Mouse (Mus musculus) limb, embryonic 11.5 days (tissue): ENCODE measurements around the gene Gm12394. TPM values are rescaled to one million over a fixed set of nuclear protein-coding genes. Genes with fewer than 3 reads are reported as not detected.
"Not testable (repeated sequence)": the region's sequence is repeated elsewhere in the genome, so short reads cannot be mapped to it uniquely, and the experiment has no call there.

Experiments used
- ATAC-seq: fragments of 200-750 bp; cut with Nextera tagmentation; 2 replicates; pipeline ENCODE4 v1.8.0; 2017; ENCODE audit warnings: low read depth; ENCODE audit not compliant: insufficient number of reproducible peaks, low FRiP score, low TSS enrichment
- DNase-seq: peaks from one replicate; pipeline ENCODE4 v3.0.0-alpha.2; 2015; ENCODE audit warnings: low spot score
- H3K27ac ChIP-seq: fragments of 300-500 bp; sonication (generic); replicated peaks from 2 replicates; pipeline ENCODE4 v1.5.1; 2014; ENCODE audit warnings: low read depth, mild to moderate bottlenecking, low read length
- H3K27me3 ChIP-seq: fragments of 300-500 bp; sonication (generic); 2 replicates; pipeline ENCODE4 v1.6.1; 2014; ENCODE audit warnings: mild to moderate bottlenecking, low read length, mixed read lengths; ENCODE audit not compliant: control insufficient read depth, insufficient read depth
- H3K36me3 ChIP-seq: fragments of 300-500 bp; sonication (generic); 2 replicates; pipeline ENCODE4 v1.6.1; 2014; ENCODE audit warnings: mild to moderate bottlenecking, low read length, moderate library complexity, mixed read lengths; ENCODE audit not compliant: control insufficient read depth, insufficient read depth
- H3K4me1 ChIP-seq: fragments of 300-500 bp; sonication (generic); 2 replicates; pipeline ENCODE4 v1.6.1; 2014; ENCODE audit warnings: low read length, mixed read lengths; ENCODE audit not compliant: control insufficient read depth, insufficient read depth
- H3K4me2 ChIP-seq: fragments of 300-500 bp; sonication (generic); 2 replicates; pipeline ENCODE4 v1.6.1; 2014; ENCODE audit warnings: low read depth, mild to moderate bottlenecking, moderate library complexity; ENCODE audit not compliant: severe bottlenecking
- H3K4me3 ChIP-seq: fragments of 300-500 bp; sonication (generic); 2 replicates; pipeline ENCODE4 v1.5.1; 2014; ENCODE audit warnings: low read depth, low read length
- H3K9ac ChIP-seq: fragments of 300-500 bp; sonication (generic); 2 replicates; pipeline ENCODE4 v1.6.1; 2014; ENCODE audit warnings: mild to moderate bottlenecking, low read length
- H3K9me3 ChIP-seq: fragments of 300-500 bp; sonication (generic); 2 replicates; pipeline ENCODE4 v1.6.1; 2016; ENCODE audit warnings: low read length; ENCODE audit not compliant: control insufficient read depth
- WGBS: fragments of 180-500 bp; shearing (Covaris S2); extraction: QIAGEN DNeasy Blood & Tissue Kit; methylation state at CpG from one replicate; pipeline ENCODE4 v1.1.7; 2014; 5-methylcytosine and 5-hydroxymethylcytosine counted together
- polyA plus RNA-seq: library from polyadenylated mRNA; unstranded; fragments of >200 nt; fragmentation: Nextera tagmentation; extraction: Ambion mirVana; gene quantifications from 2 replicates; pipeline ENCODE4 v1.2.1, GENCODE M21; 2014

Gene Gm12394
- polyA plus RNA-seq, 1 experiment from 2014 or later: not detected

DNA sequence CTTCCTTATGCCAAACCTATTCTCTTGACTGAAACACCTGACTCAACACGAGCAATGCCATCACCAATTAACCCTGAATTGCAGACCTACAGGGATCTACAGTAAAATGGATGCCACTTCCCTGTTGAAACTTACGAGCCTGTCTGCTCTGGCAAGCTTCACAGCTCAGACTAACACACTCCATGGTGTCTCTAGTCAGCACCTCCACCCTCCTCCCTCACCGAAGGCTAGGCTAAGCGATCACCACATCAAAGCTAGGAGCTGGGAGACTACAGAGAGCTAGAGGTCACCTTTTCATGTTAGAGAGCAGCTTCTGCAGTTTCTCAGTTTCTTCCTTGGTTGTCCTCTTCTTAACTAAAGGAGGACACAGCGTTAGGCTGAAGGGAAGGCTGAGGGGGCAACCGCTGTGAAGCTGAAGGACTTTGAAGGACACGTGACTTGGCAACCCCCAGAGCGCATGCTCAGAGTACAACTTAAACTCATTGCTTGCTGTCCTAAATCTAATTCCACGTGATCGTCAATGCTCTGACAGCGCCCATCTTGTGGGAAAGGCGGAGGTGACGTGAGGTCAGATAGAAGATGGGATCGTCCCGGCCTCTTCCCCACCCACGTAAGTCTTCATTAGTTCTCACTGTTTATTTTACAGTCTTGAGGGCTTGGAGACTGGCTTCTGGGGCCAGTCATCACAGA is 16.3 kb upstream of the Gm12394 start:
- WGBS: 66% methylated on average over 16 of the region's 16 CpGs
- Histone ChIP-seq H3K27me3 (no peaks in the 10 kb centered on the region), H3K4me1 (no peaks in the 10 kb centered on the region), H3K9ac (no peak overlapping the region), H3K36me3 (no peaks in the 10 kb centered on the region), H3K9me3 (no peaks in the 10 kb centered on the region), H3K27ac (no peak overlapping the region), H3K4me3 (no peak overlapping the region), H3K4me2 (no peak overlapping the region)
- DNase-seq: no peak
- ATAC-seq: no peak

DNA sequence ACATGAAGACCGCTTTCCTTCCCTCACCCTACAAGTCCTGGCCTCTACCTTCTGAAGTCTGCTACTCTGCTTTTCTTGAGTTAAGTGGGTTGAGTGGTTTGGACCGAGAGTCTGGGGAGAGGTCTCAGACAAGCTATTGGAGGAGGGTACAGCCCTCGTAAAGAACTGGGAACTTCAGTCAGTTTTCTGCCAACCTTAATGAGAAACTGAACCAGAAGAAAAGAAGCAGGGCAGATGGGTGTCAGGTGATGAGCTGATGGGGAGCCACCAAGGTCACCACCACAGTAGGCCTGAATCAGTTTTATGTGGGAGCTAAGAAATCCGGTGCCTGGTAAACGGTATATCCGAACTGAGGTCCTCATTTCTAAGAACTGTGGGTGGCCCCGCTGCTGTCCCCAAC is 15.6 kb upstream of the Gm12394 start:
- 92% methylated on average over 7 of the region's 7 CpGs for WGBS
- Histone ChIP-seq H3K9ac (no peak overlapping the region), H3K4me2 (no peak overlapping the region), H3K4me1 (no peaks in the 10 kb centered on the region), H3K27me3 (no peaks in the 10 kb centered on the region), H3K4me3 (no peak overlapping the region), H3K36me3 (no peaks in the 10 kb centered on the region), H3K27ac (no peak overlapping the region), H3K9me3 (no peaks in the 10 kb centered on the region)
- ATAC-seq (no peak), DNase-seq (no peak)

DNA sequence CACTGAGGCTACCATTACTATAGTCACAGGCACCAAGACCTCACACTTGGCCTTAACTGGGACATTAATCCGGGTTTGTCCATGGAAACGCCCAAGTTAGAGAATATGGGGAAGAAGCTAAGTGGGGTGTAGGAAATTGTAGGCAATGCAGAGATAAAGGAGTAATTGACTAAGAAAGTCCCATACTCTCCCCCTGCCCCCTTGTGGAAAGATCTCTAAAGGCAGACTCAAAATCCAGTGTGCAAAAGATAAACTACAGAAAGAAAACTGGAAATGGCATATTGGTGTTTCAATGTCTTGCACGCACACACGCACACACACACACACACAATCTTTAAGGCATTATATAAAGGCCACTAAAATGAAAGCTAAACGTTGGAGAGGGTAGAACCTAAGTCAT is 14.2 kb upstream of the Gm12394 start:
- Histone ChIP-seq H3K4me3 (no peak overlapping the region), H3K4me2 (no peak overlapping the region), H3K4me1 (no peaks in the 10 kb centered on the region), H3K9ac (no peak overlapping the region), H3K27ac (no peak overlapping the region), H3K27me3 (no peaks in the 10 kb centered on the region), H3K9me3 (no peaks in the 10 kb centered on the region), H3K36me3 (no peaks in the 10 kb centered on the region)
- 84% methylated on average over 5 of the region's 5 CpGs for WGBS
- DNase-seq: no peak
- no peak for ATAC-seq

DNA sequence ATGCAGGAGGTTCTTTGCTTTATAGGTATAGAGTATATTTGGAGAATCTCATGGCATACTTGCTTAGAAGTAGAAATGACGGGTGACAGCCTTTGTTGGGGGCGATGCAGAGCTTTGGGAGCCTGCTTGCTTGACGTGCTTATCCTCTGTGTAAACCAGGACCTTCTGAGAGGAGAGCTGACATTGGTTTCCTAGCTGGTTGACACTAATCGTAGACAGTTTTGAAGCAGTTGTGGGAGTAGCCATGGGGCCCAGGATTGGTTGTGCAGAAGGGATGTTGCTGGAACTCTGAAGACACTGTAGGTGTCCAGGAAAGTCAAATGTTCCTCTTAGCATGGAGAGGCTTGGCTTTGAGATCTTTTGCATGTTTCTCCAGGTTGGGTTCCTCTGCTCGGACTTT is 11.6 kb upstream of the Gm12394 start:
- no peak overlapping the region for H3K27ac ChIP-seq

DNA sequence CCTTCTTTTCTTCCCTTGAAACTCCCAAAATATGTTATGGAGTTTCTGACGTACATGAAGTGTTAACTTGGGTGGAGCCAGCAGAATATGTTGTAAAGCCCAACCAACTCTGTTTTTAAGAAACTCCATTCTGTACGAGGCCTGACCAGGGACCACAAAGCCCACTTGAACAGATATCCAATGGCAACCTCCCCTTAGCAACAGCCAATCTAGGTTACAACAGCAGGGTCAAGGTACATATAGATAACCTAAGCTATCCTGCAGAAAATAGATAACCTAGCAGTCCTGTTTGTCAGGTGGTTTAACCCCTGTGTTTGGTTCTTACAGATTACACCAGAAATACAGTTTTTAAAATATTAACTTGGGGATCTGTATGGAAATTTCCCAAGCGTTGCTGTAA is 10.8 kb upstream of the Gm12394 start:
- no peak overlapping the region for H3K4me3 ChIP-seq
- H3K9me3 ChIP-seq: no peaks in the 10 kb centered on the region
- H3K27me3 ChIP-seq: no peaks in the 10 kb centered on the region
- WGBS: 73% methylated on average over 3 of the region's 3 CpGs
- H3K27ac ChIP-seq: no peak overlapping the region
- no peak for DNase-seq
- no peaks in the 10 kb centered on the region for H3K36me3 ChIP-seq
- no peak overlapping the region for H3K9ac ChIP-seq
- no peaks in the 10 kb centered on the region for H3K4me1 ChIP-seq
- ATAC-seq: no peak
- H3K4me2 ChIP-seq: no peak overlapping the region

More for the DNA sequence above, 11.6 kb upstream of the Gm12394 start:
- Histone ChIP-seq H3K36me3 (no peaks in the 10 kb centered on the region), H3K27me3 (no peaks in the 10 kb centered on the region), H3K9ac (no peak overlapping the region), H3K4me1 (no peaks in the 10 kb centered on the region), H3K4me3 (no peak overlapping the region), H3K4me2 (no peak overlapping the region), H3K9me3 (no peaks in the 10 kb centered on the region)
- DNase-seq (no peak), ATAC-seq (no peak)
- WGBS: 86% methylated on average over 5 of the region's 5 CpGs

DNA sequence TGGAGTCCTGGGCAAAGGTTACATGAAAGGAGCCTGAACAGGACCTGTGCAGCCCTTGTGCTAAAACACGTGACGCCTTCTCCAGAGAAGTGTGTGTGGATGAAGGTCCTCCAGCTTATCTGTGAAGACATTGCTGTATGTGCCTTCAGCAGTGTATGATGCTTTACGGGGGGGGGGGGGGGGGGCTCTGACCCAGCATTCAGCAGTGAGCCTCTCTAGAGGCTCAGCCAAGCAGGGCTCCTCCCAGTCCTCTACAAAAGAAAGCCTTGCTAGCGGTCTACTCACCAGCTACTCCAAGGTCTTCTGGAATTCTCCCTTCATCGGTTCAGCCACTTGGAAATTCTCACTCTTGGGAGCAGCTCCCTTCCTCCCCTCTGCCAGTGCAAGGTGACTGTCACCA is 6.9 kb upstream of the Gm12394 start:
- not testable (repeated sequence) for ATAC-seq, H3K9me3 ChIP-seq, H3K27ac ChIP-seq, H3K36me3 ChIP-seq, H3K4me2 ChIP-seq, H3K9ac ChIP-seq, H3K27me3 ChIP-seq, H3K4me1 ChIP-seq, H3K4me3 ChIP-seq, DNase-seq
- WGBS: 91% methylated on average over 5 of the region's 5 CpGs

DNA sequence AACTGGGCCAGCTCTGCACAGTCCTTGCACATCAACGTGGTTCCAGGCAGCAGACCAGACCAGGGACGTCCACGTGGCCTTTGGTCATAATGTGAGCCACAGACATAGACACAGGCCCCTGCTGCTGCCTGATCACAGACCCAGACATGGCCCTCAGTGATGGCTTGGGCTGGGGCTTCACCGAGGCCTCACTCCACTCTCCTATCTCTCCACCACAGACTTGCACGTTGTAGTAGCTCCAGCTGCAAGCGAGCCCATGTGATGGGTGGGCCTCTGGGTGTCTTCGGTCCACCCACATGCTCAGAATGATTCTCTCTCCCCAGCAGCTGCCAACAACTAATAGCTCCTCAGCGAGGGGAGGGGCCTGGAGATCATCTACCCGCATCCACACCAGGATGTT is 3.9 kb upstream of the Gm12394 start:
- DNase-seq, H3K4me1 ChIP-seq, ATAC-seq, H3K27ac ChIP-seq, H3K4me2 ChIP-seq, H3K4me3 ChIP-seq, H3K9me3 ChIP-seq, H3K36me3 ChIP-seq, H3K27me3 ChIP-seq, H3K9ac ChIP-seq: not testable (repeated sequence)
- WGBS: 79% methylated on average over 9 of the region's 9 CpGs

DNA sequence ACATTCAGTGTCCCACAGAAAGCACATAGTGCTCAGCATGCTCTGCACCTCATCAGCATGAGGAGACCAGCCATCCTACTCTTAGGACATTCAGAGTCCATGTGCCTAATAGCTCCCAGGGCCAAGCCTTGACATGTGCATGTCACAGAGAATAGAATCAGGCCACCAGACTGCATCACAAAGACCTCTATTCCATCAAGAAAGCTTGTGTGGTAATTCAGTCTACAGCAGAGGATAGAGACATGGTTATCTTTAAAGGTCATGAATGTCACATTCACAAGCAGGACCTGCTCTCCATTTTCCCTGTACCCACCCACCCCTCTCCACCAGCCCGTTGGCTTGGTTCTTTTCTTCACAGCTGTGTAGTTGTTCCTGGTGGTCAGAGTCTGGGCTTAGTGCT is 2.8 kb downstream of the Gm12394 start, which contains the start of gene Fam205a1:
Fam205a1 (minus strand) TSS at position 101 of the 400 bp plus-strand sequence.
- H3K36me3 ChIP-seq, H3K27me3 ChIP-seq, H3K4me1 ChIP-seq, H3K4me2 ChIP-seq, H3K27ac ChIP-seq, ATAC-seq, H3K9ac ChIP-seq, H3K9me3 ChIP-seq, H3K4me3 ChIP-seq, DNase-seq: not testable (repeated sequence)
- WGBS: no CpG with 5 or more reads among the region's 1 CpGs

DNA sequence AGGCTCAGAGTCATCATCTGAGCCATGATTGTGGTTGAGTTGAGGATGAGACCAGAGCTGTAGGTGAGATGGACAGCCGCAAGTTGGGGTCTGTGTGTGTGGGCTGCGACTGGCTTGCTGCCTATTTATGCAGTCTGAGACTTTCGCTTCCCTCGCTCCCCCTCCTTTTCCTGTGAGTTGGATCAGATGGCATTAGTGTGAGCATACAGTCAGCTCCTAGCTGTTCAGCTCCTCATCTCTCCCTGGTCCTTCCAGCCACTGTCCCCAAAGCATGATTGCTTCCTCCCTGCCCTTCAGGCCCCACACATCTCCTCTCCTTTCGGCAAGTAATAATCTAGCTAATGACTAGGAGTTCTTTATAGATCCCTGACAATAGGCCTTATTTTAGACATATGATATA is 82.7 kb downstream of the Gm12394 start, which contains the start of gene Ccl21a:
Ccl21a (minus strand) TSS at position 101 of the 400 bp plus-strand sequence.
- ATAC-seq, H3K4me1 ChIP-seq: not testable (repeated sequence)
- WGBS: no CpG with 5 or more reads among the region's 5 CpGs

More for the DNA sequence above, 82.7 kb downstream of the Gm12394 start, which contains the start of gene Ccl21a:
- not testable (repeated sequence) for H3K9me3 ChIP-seq, H3K27me3 ChIP-seq, H3K36me3 ChIP-seq, H3K4me2 ChIP-seq, H3K4me3 ChIP-seq, H3K9ac ChIP-seq, H3K27ac ChIP-seq, DNase-seq
